Mouse (Mus musculus): ENCODE data around the gene Eme2. TPM values are rescaled to one million over a fixed set of nuclear protein-coding genes. Genes with fewer than 3 reads are reported as not detected.

Gene Eme2
- polyA plus RNA-seq, 1 experiment from 2014 or later = 27.3 TPM

- Histone ChIP-seq H3K9me3 (no peaks in the 10 kb centered on the region), H3K36me3 (no peaks in the 10 kb centered on the region), H3K4me2 (replicated peaks) (no peak overlapping the region), H3K27me3 (replicated peaks) (0 out of 2 replicates have a peak, but pooled peaks cover 3% of the 10 kb centered on the region), H3K9ac (no peak overlapping the region), H3K4me3 (replicated peaks) (no peak overlapping the region), H3K4me1 (replicated peaks) (no peaks in the 10 kb centered on the region; the same call in 1 of the 2 replicates), H3K27ac (no peak overlapping the region)
- WGBS = 51% methylated on average over 2 of the region's 2 CpGs
- ATAC-seq = no peak
Measured at GRCm38 (mm10) chr17:24842631-24843030, 52.3 kb downstream of the Eme2 start.

- H3K36me3 ChIP-seq = no peaks in the 10 kb centered on the region
- no peak overlapping the region for H3K4me2 ChIP-seq (replicated peaks)
- no peak overlapping the region for H3K9ac ChIP-seq
- H3K27me3 ChIP-seq (replicated peaks) = 0 out of 2 replicates have a peak, but pooled peaks cover 3% of the 10 kb centered on the region
- WGBS = 46% methylated on average over 4 of the region's 4 CpGs
- no peaks in the 10 kb centered on the region for H3K9me3 ChIP-seq
- H3K27ac ChIP-seq = no peak overlapping the region
- no peak overlapping the region for H3K4me3 ChIP-seq (replicated peaks)
- no peaks in the 10 kb centered on the region; the same call in 1 of the 2 replicates for H3K4me1 ChIP-seq (replicated peaks)
- ATAC-seq = 0 out of 2 replicates have a peak, but pooled peaks have one; percentile 32
Measured at GRCm38 (mm10) chr17:24841133-24841532, 53.8 kb downstream of the Eme2 start.

- H3K9me3 ChIP-seq = no peaks in the 10 kb centered on the region
- WGBS = 45% methylated on average over 5 of the region's 5 CpGs
- no peaks in the 10 kb centered on the region for H3K36me3 ChIP-seq
- no peak overlapping the region for H3K9ac ChIP-seq
- no peak overlapping the region for H3K4me3 ChIP-seq (replicated peaks)
- H3K4me1 ChIP-seq (replicated peaks) = no peaks in the 10 kb centered on the region; the same call in 1 of the 2 replicates
- no peak for ATAC-seq
- H3K4me2 ChIP-seq (replicated peaks) = no peak overlapping the region
- 0 out of 2 replicates have a peak, but pooled peaks cover 3% of the 10 kb centered on the region for H3K27me3 ChIP-seq (replicated peaks)
- no peak overlapping the region for H3K27ac ChIP-seq
Measured at GRCm38 (mm10) chr17:24840341-24840740, 54.5 kb downstream of the Eme2 start.

GRCm38 (mm10) chr17:24839842-24840241 is 55.0 kb downstream of the Eme2 start, which contains the start of gene Hagh:
TSS of gene Hagh (plus strand) at chr17:24840143.
- H3K4me2 ChIP-seq (replicated peaks) = no peak within 1 kb of the TSS
- 0 out of 2 replicates have a peak, but pooled peaks cover 3% of the 10 kb centered on the region for H3K27me3 ChIP-seq (replicated peaks)
- no peaks in the 10 kb centered on the region for H3K9me3 ChIP-seq
- no peak for ATAC-seq
- H3K4me3 ChIP-seq (replicated peaks) = no peak within 1 kb of the TSS
- no peak within 1 kb of the TSS for H3K27ac ChIP-seq
- H3K36me3 ChIP-seq = no peaks in the 10 kb centered on the region
- H3K9ac ChIP-seq = no peak within 1 kb of the TSS
- H3K4me1 ChIP-seq (replicated peaks) = no peaks in the 10 kb centered on the region
- 58% methylated on average over 8 of the region's 8 CpGs for WGBS

Other genes starting within 250 kb of the Eme2 start
- gene Slc9a3r2, start 244.8 kb downstream of the Eme2 start, polyA plus RNA-seq (2015; fragmentation: Nextera tagmentation; extraction: Ambion mirVana) = 43.9 and 49.2 TPM in 2 replicates
- 0.30 and 0.56 TPM in 2 replicates for gene Npw, start 236.6 kb downstream of the Eme2 start, polyA plus RNA-seq (2015; fragmentation: Nextera tagmentation; extraction: Ambion mirVana)
- 20.0 and 20.5 TPM in 2 replicates for gene Zfp598, start 225.4 kb downstream of the Eme2 start, polyA plus RNA-seq (2015; fragmentation: Nextera tagmentation; extraction: Ambion mirVana)
- gene Syngr3, start 205.1 kb downstream of the Eme2 start, polyA plus RNA-seq (2015; fragmentation: Nextera tagmentation; extraction: Ambion mirVana) = 7.0 and 7.7 TPM in 2 replicates
- gene Gfer, start 198.9 kb downstream of the Eme2 start, polyA plus RNA-seq (2015; fragmentation: Nextera tagmentation; extraction: Ambion mirVana) = 41.8 and 45.9 TPM in 2 replicates
- gene Noxo1, start 198.9 kb downstream of the Eme2 start, polyA plus RNA-seq (2015; fragmentation: Nextera tagmentation; extraction: Ambion mirVana) = 10.3 and 10.4 TPM in 2 replicates
- gene Tbl3, start 187.4 kb downstream of the Eme2 start, polyA plus RNA-seq (2015; fragmentation: Nextera tagmentation; extraction: Ambion mirVana) = 67.3 and 67.5 TPM in 2 replicates
- 0.11 and 0.19 TPM in 2 replicates for gene Rnf151, start 177.0 kb downstream of the Eme2 start, polyA plus RNA-seq (2015; fragmentation: Nextera tagmentation; extraction: Ambion mirVana)
- 1,514 and 1,667 TPM in 2 replicates for gene Rps2, start 177.0 kb downstream of the Eme2 start, polyA plus RNA-seq (2015; fragmentation: Nextera tagmentation; extraction: Ambion mirVana)
- gene Ndufb10, start 170.6 kb downstream of the Eme2 start, polyA plus RNA-seq (2015; fragmentation: Nextera tagmentation; extraction: Ambion mirVana) = 303 and 319 TPM in 2 replicates
- gene Rpl3l, start 167.3 kb downstream of the Eme2 start, polyA plus RNA-seq (2015; fragmentation: Nextera tagmentation; extraction: Ambion mirVana) = not detected in 2 replicates
- gene Msrb1, start 158.4 kb downstream of the Eme2 start, polyA plus RNA-seq (2015; fragmentation: Nextera tagmentation; extraction: Ambion mirVana) = 32.4 and 33.9 TPM in 2 replicates
- 0.78 and 0.81 TPM in 2 replicates for gene Hs3st6, start 142.1 kb downstream of the Eme2 start, polyA plus RNA-seq (2015; fragmentation: Nextera tagmentation; extraction: Ambion mirVana)
- gene Meiob, start 90.8 kb downstream of the Eme2 start, polyA plus RNA-seq (2015; fragmentation: Nextera tagmentation; extraction: Ambion mirVana) = not detected in 2 replicates
- 55.1 and 69.8 TPM in 2 replicates for gene Hagh, start 54.9 kb downstream of the Eme2 start, polyA plus RNA-seq (2015; fragmentation: Nextera tagmentation; extraction: Ambion mirVana)
- gene Fahd1, start 44.7 kb downstream of the Eme2 start, polyA plus RNA-seq (2015; fragmentation: Nextera tagmentation; extraction: Ambion mirVana) = 77.1 and 77.6 TPM in 2 replicates
- gene Igfals, start 29.1 kb downstream of the Eme2 start, polyA plus RNA-seq (2015; fragmentation: Nextera tagmentation; extraction: Ambion mirVana) = 3.4 and 4.4 TPM in 2 replicates
- 51.5 and 57.9 TPM in 2 replicates for gene Nubp2, start 8.7 kb downstream of the Eme2 start, polyA plus RNA-seq (2015; fragmentation: Nextera tagmentation; extraction: Ambion mirVana)
- 32.0 and 33.4 TPM in 2 replicates for gene Spsb3, start 8.4 kb downstream of the Eme2 start, polyA plus RNA-seq (2015; fragmentation: Nextera tagmentation; extraction: Ambion mirVana)
- 111 and 117 TPM in 2 replicates for gene Mrps34, start within 50 bp of the Eme2 start, polyA plus RNA-seq (2015; fragmentation: Nextera tagmentation; extraction: Ambion mirVana)
- gene Nme3, start 1.4 kb upstream of the Eme2 start, polyA plus RNA-seq (2015; fragmentation: Nextera tagmentation; extraction: Ambion mirVana) = 71.7 and 85.4 TPM in 2 replicates
- gene Mapk8ip3, start 41.9 kb upstream of the Eme2 start, polyA plus RNA-seq (2015; fragmentation: Nextera tagmentation; extraction: Ambion mirVana) = 22.4 and 23.2 TPM in 2 replicates
- 183 and 187 TPM in 2 replicates for gene Jpt2, start 65.6 kb upstream of the Eme2 start, polyA plus RNA-seq (2015; fragmentation: Nextera tagmentation; extraction: Ambion mirVana)
- gene Cramp1l, start 120.7 kb upstream of the Eme2 start, polyA plus RNA-seq (2015; fragmentation: Nextera tagmentation; extraction: Ambion mirVana) = 5.2 and 5.3 TPM in 2 replicates
- 12.3 and 14.8 TPM in 2 replicates for gene Ift140, start 121.0 kb upstream of the Eme2 start, polyA plus RNA-seq (2015; fragmentation: Nextera tagmentation; extraction: Ambion mirVana)
- 22.8 and 23.2 TPM in 2 replicates for gene Tmem204, start 188.5 kb upstream of the Eme2 start, polyA plus RNA-seq (2015; fragmentation: Nextera tagmentation; extraction: Ambion mirVana)
- 34.0 and 39.3 TPM in 2 replicates for gene Telo2, start 220.9 kb upstream of the Eme2 start, polyA plus RNA-seq (2015; fragmentation: Nextera tagmentation; extraction: Ambion mirVana)
- gene Ptx4, start 225.7 kb upstream of the Eme2 start, polyA plus RNA-seq (2015; fragmentation: Nextera tagmentation; extraction: Ambion mirVana) = 0.15 and 0.25 TPM in 2 replicates
- 20.3 and 20.4 TPM in 2 replicates for gene Clcn7, start 238.3 kb upstream of the Eme2 start, polyA plus RNA-seq (2015; fragmentation: Nextera tagmentation; extraction: Ambion mirVana)